8 mouse cellular contexts compared by ENCODE assay signal in genomic region chr3:30647440-30648090, GRCm38 (mm10). TPM values are rescaled to one million over a fixed set of nuclear protein-coding genes. Genes with fewer than 3 reads are reported as not detected.
DNase-seq lines count a peak whose midpoint lies in the region; ATAC-seq lines count a peak whose summit lies in the region.

Lrrc34 (minus strand) TSS chr3:30647869.

- peaks cover 6 to 13% of the 10 kb centered on the region in 2 experiments for H3K4me1 ChIP-seq in heart, embryonic 14.5 days (ENCODE audit: control insufficient read depth in 2 of 2, insufficient read depth in 2 of 2, low read length in 2 of 2)
- peaks cover 15% of the 10 kb centered on the region for H3K4me1 ChIP-seq in kidney, embryonic 15.5 days

- peak within 1 kb of the TSS; percentile 69 for H3K9ac ChIP-seq in heart, embryonic 14.5 days (ENCODE audit: low read length)
- H3K9ac ChIP-seq in kidney, embryonic 15.5 days = peak within 1 kb of the TSS; percentile 50; the same call in 1 of the 2 replicates

- peak within 1 kb of the TSS; percentile 40 to 46 for H3K4me3 ChIP-seq in heart, embryonic 14.5 days (ENCODE audit: control insufficient read depth in 1 of 2, insufficient read depth in 1 of 2, low read depth in 1 of 2, low read length in 2 of 2)
- H3K4me3 ChIP-seq in kidney, embryonic 15.5 days (replicated peaks) = peak within 1 kb of the TSS; percentile 42

- DNase-seq in left cerebral cortex, postnatal 14 days (ENCODE audit: low spot score in 2 of 2) = peak; percentile 19 to 34
- no peak for DNase-seq in left cerebral cortex, adult 11 months (ENCODE audit: low spot score)
- peak; percentile 76 for DNase-seq in lung, postnatal 10 days
- DNase-seq in ovary, postnatal 14 days (ENCODE audit: low spot score) = peak; percentile 24

- no peak within 1 kb of the TSS for H3K27ac ChIP-seq in heart, embryonic 14.5 days (replicated peaks in 1 of 2; ENCODE audit: control insufficient read depth in 1 of 2, insufficient read depth in 1 of 2, low read depth in 2 of 2, low read length in 2 of 2)
- no peak within 1 kb of the TSS for H3K27ac ChIP-seq in kidney, embryonic 15.5 days

- H3K27me3 ChIP-seq in heart, embryonic 14.5 days (ENCODE audit: control insufficient read depth, insufficient read depth, low read length) = peaks cover 25% of the 10 kb centered on the region
- peaks cover 28% of the 10 kb centered on the region for H3K27me3 ChIP-seq in kidney, embryonic 15.5 days

- H3K9me3 ChIP-seq in heart, embryonic 14.5 days (ENCODE audit: control insufficient read depth, low read length) = no peaks in the 10 kb centered on the region
- H3K9me3 ChIP-seq in kidney, embryonic 15.5 days (replicated peaks) = no peaks in the 10 kb centered on the region

- no peaks in the 10 kb centered on the region for H3K36me3 ChIP-seq in heart, embryonic 14.5 days (ENCODE audit: control insufficient read depth, insufficient read depth, low read length)
- H3K36me3 ChIP-seq in kidney, embryonic 15.5 days = no peaks in the 10 kb centered on the region

- intact Hi-C loops in left cerebral cortex, postnatal 14 days (cut with DNase I) = no loop called here

- H3K4me2 ChIP-seq in heart, embryonic 14.5 days (ENCODE audit: low read length) = peak within 1 kb of the TSS; percentile 78
- peak within 1 kb of the TSS; percentile 78 for H3K4me2 ChIP-seq in kidney, embryonic 15.5 days

- 3% methylated on average over 25 of the region's 25 CpGs for WGBS in heart, embryonic 14.5 days
- 1% methylated on average over 25 of the region's 25 CpGs for WGBS in kidney, embryonic 15.5 days

- ATAC-seq in common myeloid progenitor, adult 5-6 weeks (replicated peaks; ENCODE audit: low read depth, poor library complexity, severe bottlenecking) = peak; percentile 97
- ATAC-seq in heart, embryonic 14.5 days (ENCODE audit: insufficient number of reproducible peaks, insufficient read depth, low FRiP score, low read depth) = peak; percentile 73; the same call in 1 of the 2 replicates
- ATAC-seq in kidney, embryonic 15.5 days (replicated peaks; ENCODE audit: low FRiP score) = peak; percentile 95
- ATAC-seq in inflammation-experienced regulatory T-cells, adult 6 months = no peak

RNA-seq across cellular contexts. Expression of gene Lrrc34, which starts in this region (rescaled TPM):
- total RNA-seq in left cerebral cortex, postnatal 14 days (2021) = under 1 TPM in 1 of 2 experiments, not detected in 1; 0.18 TPM
- not detected in 2 replicates for total RNA-seq in common myeloid progenitor, adult 5-6 weeks (2017)
- polyA plus RNA-seq in heart, embryonic 14.5 days (2014; fragmentation: Nextera tagmentation; extraction: Ambion mirVana) = 0.27 and 0.68 TPM in 2 replicates
- polyA plus RNA-seq in kidney, embryonic 15.5 days (2015; fragmentation: Nextera tagmentation; extraction: Ambion mirVana) = 2.2 and 2.4 TPM in 2 replicates
- under 1 TPM in 2 of 3 experiments, not detected in 1; 0.42 to 0.44 TPM for polyA plus RNA-seq in inflammation-experienced regulatory T-cells, adult 6 months (2017; shearing (Covaris generic))

Comparison
In these comparisons a context has a peak if more than half of its experiments do, and no peak if none do; other contexts are left out.
1. Peak in DNase-seq in left cerebral cortex, postnatal 14 days; RNA of the gene not detected or under 1 TPM.
2. Peak in ATAC-seq in common myeloid progenitor, adult 5-6 weeks; RNA of the gene not detected or under 1 TPM.
3. Peak in ATAC-seq, H3K4me3 ChIP-seq, H3K9ac ChIP-seq and H3K4me2 ChIP-seq in heart, embryonic 14.5 days; RNA of the gene not detected or under 1 TPM.